Mouse (Mus musculus) left cerebral cortex, postnatal 36 days (tissue): Measurements from ENCODE around the gene Ap5s1. TPM values are rescaled to one million over a fixed set of nuclear protein-coding genes. Genes with fewer than 3 reads are reported as not detected.

Experiments used
- DNase-seq, 2 experiments: peaks; one replicate each; pipeline ENCODE4 v3.0.0; 2021 to 2022; ENCODE audit warnings: low spot score in 2 of 2, mixed read lengths in 1 of 2
- intact Hi-C: fragments of 180-260 bp; cut with DNase I; formaldehyde crosslinking; loops from one replicate; pipeline ENCODE4 v1.15.1; 2025
- total RNA-seq, 2 experiments: library from RNA; stranded (reverse); gene quantifications; 2 replicates each; pipeline ENCODE4 v1.2.3; 2021

The Ap5s1 gene
- total RNA-seq, 2 experiments from 2014 or later: 21.3 to 30.7 TPM

DNA sequence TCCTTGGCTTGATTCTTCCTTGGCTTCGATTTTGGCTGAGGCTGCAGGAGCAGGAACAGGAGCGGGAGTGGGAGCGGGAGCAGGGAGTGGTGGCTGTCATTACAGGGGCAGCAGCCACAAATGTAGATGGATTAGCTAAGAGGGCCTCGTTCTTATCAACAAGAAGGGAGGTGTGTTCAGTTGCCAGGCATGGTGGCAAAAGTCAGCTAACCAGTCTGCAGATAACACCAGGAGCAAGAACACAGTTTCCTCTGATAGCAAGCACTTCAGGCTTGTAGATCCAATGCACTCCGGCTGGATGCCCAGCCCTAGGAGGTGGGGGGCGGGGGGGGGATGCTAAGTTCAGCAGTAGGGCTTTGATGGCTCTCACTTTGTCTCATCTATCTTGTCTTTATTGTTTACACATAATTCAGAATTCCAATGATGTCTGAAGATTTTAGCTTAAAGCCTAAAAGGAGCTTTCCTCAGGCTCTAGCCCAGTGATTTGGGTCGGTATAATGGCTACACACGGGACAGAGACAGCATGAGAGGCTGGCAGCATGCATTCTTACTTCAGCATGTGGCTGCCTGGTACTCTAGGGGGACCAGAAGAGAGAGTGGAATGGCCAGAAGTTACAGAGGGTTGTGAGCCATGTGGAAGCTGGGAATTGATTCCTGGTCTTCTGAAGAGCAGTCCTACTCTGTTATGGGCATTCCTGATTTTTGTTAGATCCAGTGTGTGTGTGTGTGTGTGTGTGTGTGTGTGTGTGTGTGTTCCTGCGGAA, 53.8 kb downstream of the Ap5s1 start:
- intact Hi-C loops: loop anchor here (5.0 to 10.0 kb wide), 2 partner anchors 83 to 154 kb away; no protein-coding TSS in a partner anchor
- no peak for DNase-seq

DNA sequence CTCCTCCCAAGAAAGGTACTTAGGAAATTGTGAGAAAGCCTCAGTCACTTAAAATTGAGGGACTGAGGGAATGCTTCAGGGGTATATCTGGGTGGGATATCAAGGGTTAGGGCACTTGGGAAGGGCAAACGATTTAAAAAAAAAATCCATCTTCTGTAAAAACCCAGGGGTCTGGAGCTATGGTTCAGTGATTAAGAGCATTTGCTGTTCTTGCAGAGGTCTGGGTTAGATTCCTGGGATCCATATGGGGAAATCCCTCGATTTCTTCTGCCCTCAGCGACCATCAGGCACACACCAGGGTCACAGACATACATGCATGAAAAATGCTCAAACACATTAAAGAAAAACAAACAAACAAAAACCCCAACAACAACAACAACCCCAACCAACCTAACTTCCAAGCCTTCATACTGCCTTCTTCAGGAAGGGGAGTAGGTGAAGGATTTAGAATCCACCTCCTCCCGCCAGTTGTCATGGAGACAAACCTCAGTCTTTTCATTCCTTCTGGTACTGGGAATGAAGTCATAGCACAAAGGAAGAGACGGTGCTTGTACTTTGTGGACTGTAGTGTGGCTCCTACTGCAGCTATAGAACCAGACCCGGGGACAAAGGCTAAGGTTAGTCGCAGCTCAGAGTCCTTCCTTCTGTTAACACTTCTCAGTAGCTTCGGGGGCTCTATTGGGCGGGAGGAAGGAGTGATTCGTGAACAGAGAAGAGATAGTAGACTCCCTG, 54.8 kb downstream of the Ap5s1 start:
- intact Hi-C loops: loop anchor here (1.0 to 10.0 kb wide), 3 partner anchors 51 to 153 kb away; no protein-coding TSS in a partner anchor

DNA sequence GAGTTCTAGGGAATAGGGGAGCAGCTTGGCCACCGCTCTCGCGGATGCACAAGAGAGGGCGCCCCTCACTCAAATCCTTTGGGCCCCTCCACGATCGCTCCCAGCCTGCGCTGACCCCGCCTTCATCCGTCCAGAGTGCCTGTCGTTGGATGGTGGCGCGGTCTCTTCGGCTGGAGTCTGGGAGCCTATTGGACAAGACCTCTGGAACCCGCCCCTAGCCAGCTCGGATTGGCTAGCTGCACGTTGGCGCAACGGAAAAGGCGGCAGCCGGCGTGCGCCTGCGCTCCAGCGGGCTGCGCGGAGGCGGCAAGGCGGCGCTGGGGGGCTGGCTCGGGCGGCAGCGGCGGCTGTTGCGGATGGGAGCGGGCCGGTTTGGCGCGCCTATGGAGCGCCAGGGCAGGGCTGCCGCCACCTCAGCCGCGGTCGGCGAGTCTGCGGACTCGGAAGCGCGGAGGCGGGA, 55.4 kb downstream of the Ap5s1 start, which contains the start of gene Pank2:
Pank2 (plus strand) TSS at position 283 of the 460 bp plus-strand sequence.
- DNase-seq: peak; percentile 98
- intact Hi-C loops: loop anchor here (1.0 to 10.0 kb wide), 3 partner anchors 52 to 153 kb away; no protein-coding TSS in a partner anchor

More for the DNA sequence above, 54.8 kb downstream of the Ap5s1 start:
- no peak for DNase-seq

Other genes with a start within 250 kb of the Ap5s1 start
- gene Gfra4, start 164.0 kb upstream of the Ap5s1 start, total RNA-seq: 10 to 100 TPM; 53.5 to 65.7 TPM
- 1 to 10 TPM; 4.9 to 9.0 TPM for gene Adam33, start 143.3 kb upstream of the Ap5s1 start, total RNA-seq
- gene Siglec1, start 120.3 kb upstream of the Ap5s1 start, total RNA-seq: under 1 TPM; 0.32 to 0.75 TPM
- gene Hspa12b, start 79.8 kb upstream of the Ap5s1 start, total RNA-seq: 10 to 100 TPM in 1 of 2 experiments, 1 to 10 TPM in 1; 7.2 to 11.9 TPM
- not detected for gene Gm11037, start 73.6 kb upstream of the Ap5s1 start, total RNA-seq
- gene 1700037H04Rik, start 47.0 kb upstream of the Ap5s1 start, total RNA-seq: 10 to 100 TPM; 71.1 to 78.3 TPM
- 10 to 100 TPM; 75.1 to 88.0 TPM for gene Cenpb, start 27.0 kb upstream of the Ap5s1 start, total RNA-seq
- gene Cdc25b, start 20.1 kb upstream of the Ap5s1 start, total RNA-seq: 10 to 100 TPM; 13.9 to 22.8 TPM
- gene Spef1, start 19.8 kb upstream of the Ap5s1 start, total RNA-seq: 10 to 100 TPM in 1 of 2 experiments, 1 to 10 TPM in 1; 9.7 to 10.8 TPM
- gene Mavs, start 27.0 kb downstream of the Ap5s1 start, total RNA-seq: 1 to 10 TPM; 6.5 to 6.9 TPM
- gene Pank2, start 55.4 kb downstream of the Ap5s1 start, total RNA-seq: 10 to 100 TPM; 67.4 to 72.0 TPM
- 10 to 100 TPM; 37.4 to 39.4 TPM for gene Rnf24, start 145.8 kb downstream of the Ap5s1 start, total RNA-seq